Mouse (Mus musculus) bone marrow, adult 2 months (tissue): ENCODE measurements around the gene Ranbp9.

Experiments
- CTCF ChIP-seq: fragments of 200-500 bp; IDR thresholded peaks from 2 replicates; pipeline ENCODE4 v1.5.1; 2011; ENCODE audit warnings: low read length, control low read depth; ENCODE audit not compliant: control insufficient read depth, insufficient read depth
- POLR2A ChIP-seq: fragments of 200-500 bp; IDR thresholded peaks from 2 replicates; pipeline ENCODE4 v1.6.1; 2011; ENCODE audit warnings: low read depth, mild to moderate bottlenecking, control low read depth, low read length, borderline replicate concordance; ENCODE audit not compliant: control insufficient read depth

DNA sequence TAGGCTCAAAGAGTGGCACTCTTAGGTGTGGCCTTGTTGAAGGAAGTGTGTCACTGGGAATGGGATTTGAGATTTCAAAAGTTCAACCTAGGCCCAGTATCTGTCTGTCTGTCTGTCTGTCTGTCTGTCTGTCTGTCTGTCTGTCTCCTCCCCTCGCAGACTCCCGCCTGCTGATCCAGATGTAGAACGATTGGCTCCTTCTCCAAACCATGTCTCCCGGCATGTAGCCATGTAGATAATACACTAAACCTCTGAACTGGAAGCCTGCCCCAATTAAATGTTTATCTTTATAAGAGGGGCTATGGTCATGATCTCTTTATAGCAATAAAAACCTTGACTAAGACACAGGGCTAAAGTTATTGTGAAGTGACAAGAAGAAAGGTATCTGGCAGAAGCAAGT lies 35.3 kb downstream of the Ranbp9 start:
- no peak for TF ChIP-seq POLR2A
- TF ChIP-seq CTCF = no peak
